Mouse (Mus musculus) ES-E14 (cell line): ENCODE data around the gene Pgc. TPM values are rescaled to one million over a fixed set of nuclear protein-coding genes. Genes with fewer than 3 reads are reported as not detected.
A peak's percentile ranks its signal among the peaks of the same experiment; 100 is the strongest.

Source experiments
- DNase-seq: peaks from one replicate; pipeline ENCODE4 v3.0.0-alpha.2; 2013; ENCODE audit warnings: low read depth, low spot score
- H3K27ac ChIP-seq: 2 replicates; pipeline ENCODE4 v1.5.1; 2012; ENCODE audit warnings: low read depth, mild to moderate bottlenecking, low read length, moderate library complexity, mixed read lengths; ENCODE audit not compliant: poor library complexity, insufficient read depth, severe bottlenecking
- H3K36me3 ChIP-seq: 2 replicates; pipeline ENCODE4 v1.6.1; 2012; ENCODE audit warnings: mild to moderate bottlenecking, low read length, moderate library complexity, mixed read lengths; ENCODE audit not compliant: control insufficient read depth, poor library complexity, insufficient read depth, severe bottlenecking
- H3K4me1 ChIP-seq, 2 experiments: fragments of 150-350 bp in 1 of 2; sonication (generic) in 1 of 2; 2 replicates each; pipeline ENCODE4 v1.6.1; 2012; ENCODE audit warnings: low read length in 2 of 2, mild to moderate bottlenecking in 1 of 2, mixed read lengths in 1 of 2; ENCODE audit not compliant: control insufficient read depth in 2 of 2, insufficient read depth in 2 of 2, poor library complexity in 1 of 2
- H3K4me3 ChIP-seq, 2 experiments: fragments of 150-350 bp in 1 of 2; sonication (generic) in 1 of 2; 2 replicates each; pipeline ENCODE4 v1.5.1; 2012; ENCODE audit warnings: low read length in 2 of 2, low read depth in 1 of 2, mild to moderate bottlenecking in 1 of 2, mixed read lengths in 1 of 2; ENCODE audit not compliant: insufficient read depth in 1 of 2, poor library complexity in 1 of 2, severe bottlenecking in 1 of 2
- H3K9ac ChIP-seq: 2 replicates; pipeline ENCODE4 v1.6.1; 2012; ENCODE audit warnings: low read depth, mild to moderate bottlenecking, low read length, mixed read lengths; ENCODE audit not compliant: poor library complexity, insufficient read depth, severe bottlenecking
- H3K9me3 ChIP-seq: fragments of 150-350 bp; sonication (generic); 2 replicates; pipeline ENCODE4 v1.6.1; 2012; ENCODE audit warnings: low read depth, mild to moderate bottlenecking, low read length; ENCODE audit not compliant: control insufficient read depth, insufficient read depth
- CHD2 ChIP-seq: IDR thresholded peaks from 2 replicates; pipeline ENCODE4 v1.6.1; 2014; ENCODE audit warnings: mild to moderate bottlenecking, low read depth, low read length, inconsistent platforms
- HCFC1 ChIP-seq: IDR thresholded peaks from 2 replicates; pipeline ENCODE4 v1.6.1; 2012; ENCODE audit warnings: low read length, inconsistent platforms, borderline replicate concordance; ENCODE audit not compliant: insufficient read depth
- MAFK ChIP-seq: IDR thresholded peaks from 2 replicates; pipeline ENCODE4 v1.6.1; 2014; ENCODE audit warnings: mild to moderate bottlenecking, low read depth, low read length, inconsistent platforms; ENCODE audit not compliant: insufficient read depth
- ZC3H11A ChIP-seq: IDR thresholded peaks from 2 replicates; pipeline ENCODE4 v1.6.1; 2012; ENCODE audit warnings: low read depth, mild to moderate bottlenecking, inconsistent platforms, low read length, borderline replicate concordance
- ZNF384 ChIP-seq: IDR thresholded peaks from 2 replicates; pipeline ENCODE4 v1.6.1; 2012; ENCODE audit warnings: low read depth, low read length, inconsistent platforms
- in situ Hi-C, 2 experiments: fragments of 600-800 bp; cut with MboI; formaldehyde crosslinking; loops; one replicate each; pipeline ENCODE4 v1.15.1; 2025; ENCODE audit warnings: low sequenced_read_pairs in 2 of 2, inconsistent platforms in 1 of 2; ENCODE audit not compliant: unreplicated experiment in 2 of 2
- total RNA-seq: library from RNA; depleted of rRNA; stranded (reverse); fragments of 300-350 nt; gene quantifications from 2 replicates; pipeline ENCODE4 v1.2.3, GENCODE M21; 2012

Pgc gene
- total RNA-seq, 1 experiment: 1.7 TPM

- Histone ChIP-seq H3K27ac (peak overlapping the region; percentile 72), H3K9ac (peak overlapping the region; percentile 96), H3K9me3 (no peaks in the 10 kb centered on the region), H3K4me3 (peak overlapping the region; percentile 85 to 95), H3K36me3 (peaks cover 17% of the 10 kb centered on the region), H3K4me1 (peaks cover 3 to 10% of the 10 kb centered on the region in 2 experiments; a peak in 1 of 4 replicates)
- in situ Hi-C loops: no loop called here
- TF ChIP-seq HCFC1 (peak; percentile 83), CHD2 (no peak), ZC3H11A (no peak)
- DNase-seq: peak; percentile 97
Measured at GRCm38 (mm10) chr17:47687409-47688343, 39.0 kb upstream of the Pgc start.

DNA sequence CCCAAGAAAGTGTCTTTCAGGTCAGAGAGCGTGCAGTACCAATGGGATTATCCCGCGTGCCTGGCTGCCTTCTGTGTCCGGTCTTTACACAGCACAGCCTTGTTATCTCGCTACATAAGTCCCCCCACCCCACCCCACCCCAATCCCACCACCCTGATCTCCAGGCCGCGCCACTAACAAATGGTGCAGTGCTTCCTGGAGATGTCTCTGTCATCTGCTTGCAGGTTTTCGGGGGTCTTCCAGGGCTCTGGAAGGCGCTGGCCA lies 38.4 kb upstream of the Pgc start, which contains the start of gene Tomm6:
Gene Tomm6, minus strand, starts transcription at position 43 of the 264 bp plus-strand sequence.
- Histone ChIP-seq H3K36me3 (peaks cover 15% of the 10 kb centered on the region), H3K4me1 (peaks cover 3 to 6% of the 10 kb centered on the region in 2 experiments; a peak in 1 of 4 replicates), H3K9ac (peak within 1 kb of the TSS; percentile 96), H3K4me3 (peak within 1 kb of the TSS; percentile 85 to 95), H3K27ac (peak within 1 kb of the TSS; percentile 72), H3K9me3 (no peaks in the 10 kb centered on the region)
- in situ Hi-C loops: no loop called here
- TF ChIP-seq ZNF384 (no peak), HCFC1 (no peak), CHD2 (no peak), MAFK (no peak), ZC3H11A (no peak)
- DNase-seq: no peak

GRCm38 (mm10) chr17:47688608-47689575 lies 37.8 kb upstream of the Pgc start, which contains the start of gene Frs3:
Gene Frs3 (plus strand): TSS chr17:47689030.
- Histone ChIP-seq H3K27ac (peak within 1 kb of the TSS; percentile 72), H3K9ac (peak within 1 kb of the TSS; percentile 96), H3K4me1 (peaks cover 3 to 9% of the 10 kb centered on the region in 2 experiments; a peak in 1 of 4 replicates), H3K4me3 (peak within 1 kb of the TSS; percentile 85 to 95), H3K36me3 (peaks cover 15% of the 10 kb centered on the region), H3K9me3 (no peaks in the 10 kb centered on the region)
- in situ Hi-C loops: no loop called here
- TF ChIP-seq MAFK: no peak
- no peak for TF ChIP-seq CHD2
- no peak for TF ChIP-seq ZC3H11A
- TF ChIP-seq ZNF384: no peak
- TF ChIP-seq HCFC1: no peak
- DNase-seq: no peak

DNA sequence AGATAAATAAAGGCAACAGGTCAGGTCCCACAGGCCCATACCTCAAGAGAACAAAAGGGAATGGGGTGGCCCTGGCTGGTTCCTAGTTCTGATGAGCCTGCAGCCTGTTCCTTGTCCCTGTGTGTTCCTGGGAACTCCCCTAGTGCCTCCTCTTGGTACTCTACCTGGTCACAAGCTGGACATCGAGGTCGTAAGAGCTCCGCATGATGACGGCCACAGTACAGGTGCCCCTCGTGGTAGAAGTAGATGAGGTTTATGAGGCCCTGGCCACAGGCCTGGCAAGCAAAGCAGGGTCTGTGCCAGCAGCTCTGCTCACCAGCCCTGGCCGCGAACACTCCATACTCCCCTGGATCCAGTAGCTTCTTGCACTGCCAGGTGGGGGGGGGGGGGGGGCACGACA lies 36.7 kb upstream of the Pgc start:
- peaks cover 10% of the 10 kb centered on the region for H3K36me3 ChIP-seq

More for the DNA sequence above, 36.7 kb upstream of the Pgc start:
- Histone ChIP-seq H3K4me1 (peaks cover 3 to 9% of the 10 kb centered on the region in 2 experiments; a peak in 1 of 4 replicates), H3K9ac (no peak overlapping the region), H3K4me3 (no peak overlapping the region), H3K9me3 (no peaks in the 10 kb centered on the region), H3K27ac (no peak overlapping the region)
- no peak for DNase-seq
- no peak for TF ChIP-seq MAFK
- in situ Hi-C loops: no loop called here
